Mouse (Mus musculus): ENCODE measurements around the gene Zbtb25. TPM values are rescaled to one million over a fixed set of nuclear protein-coding genes. Genes with fewer than 3 reads are reported as not detected.

Zbtb25 gene
- polyA plus RNA-seq, 1 experiment from 2014 or later, result 13.7 TPM

DNA sequence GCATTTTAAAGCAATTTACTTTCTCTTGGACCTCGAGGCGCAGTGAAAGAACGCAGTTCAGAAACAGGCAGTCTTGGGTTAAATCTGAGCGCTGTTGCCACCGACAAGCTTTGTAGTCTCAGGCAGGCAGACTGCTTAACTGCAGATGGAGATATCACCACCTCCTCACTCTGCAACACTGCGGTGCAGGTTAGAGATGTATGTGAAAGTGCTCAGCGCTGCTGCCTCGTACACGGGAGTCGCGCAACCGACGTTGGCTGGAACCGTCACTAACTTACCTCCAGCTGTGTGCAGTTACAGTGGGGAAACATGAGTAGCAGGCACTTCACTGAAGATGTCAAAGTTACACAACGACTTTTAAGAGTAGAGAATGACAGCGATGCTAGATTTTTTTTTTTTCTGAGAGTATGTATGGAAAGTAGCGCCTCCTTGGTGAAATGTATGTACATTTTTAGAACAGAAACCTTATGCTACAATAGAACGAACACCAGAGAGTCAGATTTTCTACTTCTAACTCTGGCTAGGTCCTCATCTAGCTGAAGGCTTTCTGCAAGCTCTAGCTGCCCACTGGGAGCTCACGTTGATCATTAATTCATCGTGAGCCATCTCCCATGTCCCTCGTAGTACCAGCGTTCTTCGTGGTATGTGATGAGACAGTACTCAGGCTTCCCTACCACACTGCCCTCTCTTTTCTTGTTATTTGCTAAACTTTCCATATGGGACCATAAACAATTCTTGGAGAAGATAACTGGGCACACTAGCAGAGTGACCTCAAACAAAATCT is 42.8 kb downstream of the Zbtb25 start:
- Histone ChIP-seq H3K4me3 (replicated peaks) (no peak overlapping the region), H3K4me1 (peaks cover 8% of the 10 kb centered on the region)

GRCm38 (mm10) chr12:76324679-76325431 is 44.5 kb downstream of the Zbtb25 start, which contains the start of gene Akap5:
TSS of gene Akap5 (plus strand) at chr12:76324891.
- WGBS, result 1% methylated on average over 53 of the region's 53 CpGs
- no peak within 1 kb of the TSS for H3K27ac ChIP-seq
- H3K9me3 ChIP-seq, result no peaks in the 10 kb centered on the region

More for the DNA sequence above, 42.8 kb downstream of the Zbtb25 start:
- Histone ChIP-seq H3K27me3 (replicated peaks) (no peaks in the 10 kb centered on the region), H3K27ac (no peak overlapping the region), H3K9me3 (no peaks in the 10 kb centered on the region), H3K4me2 (no peak overlapping the region), H3K36me3 (no peaks in the 10 kb centered on the region), H3K9ac (no peak overlapping the region)
- no peak for ATAC-seq (ENCODE audit: insufficient read depth, low FRiP score, low read depth)
- 87% methylated on average over 23 of the region's 23 CpGs for WGBS

GRCm38 (mm10) chr12:76318282-76319212 is 50.9 kb downstream of the Zbtb25 start:
- peak; percentile 78 for ATAC-seq (ENCODE audit: insufficient read depth, low FRiP score, low read depth)

More at GRCm38 (mm10) chr12:76324679-76325431, 44.5 kb downstream of the Zbtb25 start, which contains the start of gene Akap5:
- Histone ChIP-seq H3K4me3 (replicated peaks) (peak within 1 kb of the TSS; percentile 55), H3K36me3 (no peaks in the 10 kb centered on the region; the same call in 1 of the 2 replicates), H3K4me1 (peaks cover 8% of the 10 kb centered on the region), H3K4me2 (peak within 1 kb of the TSS; percentile 93), H3K27me3 (replicated peaks) (no peaks in the 10 kb centered on the region), H3K9ac (0 out of 2 replicates have a peak within 1 kb of the TSS, but pooled peaks have one; percentile 7)
- peak; percentile 91 for ATAC-seq (ENCODE audit: insufficient read depth, low FRiP score, low read depth)

DNA sequence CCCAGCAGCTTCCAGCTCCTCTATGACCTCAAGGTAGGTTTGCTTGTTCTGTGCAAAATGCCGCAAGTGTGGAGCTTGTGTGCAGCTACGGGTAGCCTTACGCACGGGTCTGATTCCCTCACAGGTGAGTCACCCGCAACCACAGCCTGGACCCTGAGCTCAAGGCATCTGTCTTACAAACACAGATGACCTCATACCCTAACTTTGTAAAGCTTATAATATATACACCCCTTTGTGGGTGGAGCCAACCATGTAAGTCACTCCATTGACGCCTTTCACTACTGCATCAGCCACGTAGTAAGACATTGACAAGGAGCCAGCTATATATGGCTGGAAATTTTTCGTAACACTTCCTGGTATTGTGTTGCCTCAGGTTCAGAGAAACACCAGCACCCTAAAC is 57.5 kb downstream of the Zbtb25 start:
- peaks cover 23% of the 10 kb centered on the region; the same call in 1 of the 2 replicates for H3K36me3 ChIP-seq
- peaks cover 4% of the 10 kb centered on the region; the same call in 1 of the 2 replicates for H3K4me1 ChIP-seq
- H3K9me3 ChIP-seq, result no peaks in the 10 kb centered on the region
- no peak overlapping the region for H3K4me3 ChIP-seq (replicated peaks)
- H3K9ac ChIP-seq, result no peak overlapping the region
- no peaks in the 10 kb centered on the region for H3K27me3 ChIP-seq (replicated peaks)
- peak; percentile 20; the same call in 1 of the 2 replicates for ATAC-seq (ENCODE audit: insufficient read depth, low FRiP score, low read depth)
- no peak overlapping the region for H3K4me2 ChIP-seq
- 0 out of 2 replicates have a peak overlapping the region, but pooled peaks have one; percentile 16 for H3K27ac ChIP-seq
- 76% methylated on average over 8 of the region's 8 CpGs for WGBS

More at GRCm38 (mm10) chr12:76318282-76319212, 50.9 kb downstream of the Zbtb25 start:
- H3K27me3 ChIP-seq (replicated peaks), result no peaks in the 10 kb centered on the region
- H3K9me3 ChIP-seq, result no peaks in the 10 kb centered on the region
- H3K4me3 ChIP-seq (replicated peaks), result no peak overlapping the region
- 14% methylated on average over 9 of the region's 9 CpGs for WGBS
- H3K4me1 ChIP-seq, result peaks cover 7% of the 10 kb centered on the region; the same call in 1 of the 2 replicates
- no peak overlapping the region for H3K9ac ChIP-seq
- H3K36me3 ChIP-seq, result peaks cover 9% of the 10 kb centered on the region
- peak overlapping the region; percentile 73 for H3K27ac ChIP-seq
- no peak overlapping the region for H3K4me2 ChIP-seq

DNA sequence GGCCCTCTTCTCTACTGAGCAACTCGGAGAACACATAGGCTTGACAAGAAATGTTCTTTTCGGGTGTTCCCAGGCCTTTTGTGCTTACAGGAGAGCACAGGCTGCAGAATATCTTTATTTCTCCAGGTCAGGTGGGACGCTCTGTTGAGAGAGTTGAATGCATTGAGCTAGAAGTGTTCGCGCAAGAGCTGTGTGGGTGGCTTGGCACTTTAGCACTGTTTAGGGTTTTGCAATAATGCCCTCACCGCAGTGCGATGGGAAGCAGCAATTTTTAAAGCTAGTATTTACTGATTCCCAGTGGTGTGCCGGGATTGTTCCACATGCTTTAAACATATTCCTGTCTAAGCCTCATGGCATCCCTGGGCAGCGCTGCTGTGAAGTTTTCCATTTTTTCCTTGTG is 58.2 kb downstream of the Zbtb25 start:
- peaks cover 23% of the 10 kb centered on the region; the same call in 1 of the 2 replicates for H3K36me3 ChIP-seq
- H3K9me3 ChIP-seq, result no peaks in the 10 kb centered on the region
- no peak for ATAC-seq (ENCODE audit: insufficient read depth, low FRiP score, low read depth)

GRCm38 (mm10) chr12:76310633-76311032 is 58.8 kb downstream of the Zbtb25 start:
- Histone ChIP-seq H3K4me3 (replicated peaks) (no peak overlapping the region), H3K9me3 (no peaks in the 10 kb centered on the region), H3K27me3 (replicated peaks) (no peaks in the 10 kb centered on the region), H3K27ac (no peak overlapping the region; the same call in 1 of the 2 replicates), H3K4me1 (peaks cover 4% of the 10 kb centered on the region; the same call in 1 of the 2 replicates), H3K9ac (no peak overlapping the region), H3K36me3 (peaks cover 26% of the 10 kb centered on the region; the same call in 1 of the 2 replicates), H3K4me2 (no peak overlapping the region)
- WGBS, result 65% methylated on average over 6 of the region's 6 CpGs
- no peak for ATAC-seq (ENCODE audit: insufficient read depth, low FRiP score, low read depth)

More for the DNA sequence above, 58.2 kb downstream of the Zbtb25 start:
- 81% methylated on average over 9 of the region's 9 CpGs for WGBS
- H3K27ac ChIP-seq, result peak overlapping the region; percentile 16; the same call in 1 of the 2 replicates
- no peak overlapping the region for H3K4me2 ChIP-seq
- H3K27me3 ChIP-seq (replicated peaks), result no peaks in the 10 kb centered on the region
- peaks cover 4% of the 10 kb centered on the region; the same call in 1 of the 2 replicates for H3K4me1 ChIP-seq
- no peak overlapping the region for H3K9ac ChIP-seq
- no peak overlapping the region for H3K4me3 ChIP-seq (replicated peaks)

DNA sequence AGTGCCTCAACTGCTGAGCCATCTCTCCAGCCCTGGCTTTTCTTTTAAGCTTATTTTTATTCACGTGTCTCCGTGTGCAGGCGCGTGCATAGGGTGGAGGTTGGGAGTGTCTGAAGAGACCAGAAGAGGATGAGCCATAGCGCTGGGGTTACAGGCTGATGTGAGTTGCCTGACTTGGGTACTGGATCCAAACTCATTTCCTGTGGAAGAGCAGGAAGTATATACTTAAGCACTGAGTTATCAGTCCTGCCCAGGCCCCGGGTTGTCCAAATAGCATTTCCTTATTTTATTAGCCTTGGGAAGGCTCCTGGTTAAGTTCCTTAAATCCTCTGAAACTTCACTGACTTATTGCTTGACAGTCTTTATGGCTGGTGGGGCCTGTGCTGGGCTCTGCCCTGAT is 59.4 kb downstream of the Zbtb25 start:
- ATAC-seq (ENCODE audit: insufficient read depth, low FRiP score, low read depth), result no peak
- Histone ChIP-seq H3K36me3 (peaks cover 24% of the 10 kb centered on the region; the same call in 1 of the 2 replicates), H3K27ac (0 out of 2 replicates have a peak overlapping the region, but pooled peaks have one; percentile 0), H3K9me3 (no peaks in the 10 kb centered on the region), H3K9ac (no peak overlapping the region), H3K4me2 (no peak overlapping the region), H3K27me3 (replicated peaks) (no peaks in the 10 kb centered on the region), H3K4me1 (peaks cover 4% of the 10 kb centered on the region; the same call in 1 of the 2 replicates), H3K4me3 (replicated peaks) (no peak overlapping the region)
- 70% methylated on average over 6 of the region's 6 CpGs for WGBS

DNA sequence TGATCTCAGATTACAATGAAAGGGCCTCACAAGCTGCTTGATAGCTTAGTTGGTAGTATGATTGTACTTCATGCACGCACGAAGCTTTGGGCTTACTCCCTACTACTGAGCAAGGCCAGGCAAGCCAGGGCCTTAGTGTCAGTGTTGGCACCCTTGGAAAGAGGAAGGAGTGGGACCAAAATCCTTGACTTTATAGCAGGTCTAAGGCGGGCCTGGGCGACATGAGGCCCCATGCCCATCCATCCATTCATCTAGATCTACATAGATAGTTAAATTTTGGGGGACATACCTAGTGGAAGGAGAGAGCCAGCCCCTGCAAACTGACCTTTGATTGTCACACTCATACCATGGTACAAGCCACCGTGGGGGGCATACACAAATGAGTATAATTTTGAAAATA is 61.0 kb downstream of the Zbtb25 start:
- Histone ChIP-seq H3K4me1 (peaks cover 4% of the 10 kb centered on the region; the same call in 1 of the 2 replicates), H3K27me3 (replicated peaks) (no peaks in the 10 kb centered on the region), H3K27ac (peak overlapping the region; percentile 83; the same call in 1 of the 2 replicates), H3K36me3 (peaks cover 21% of the 10 kb centered on the region; the same call in 1 of the 2 replicates), H3K4me2 (no peak overlapping the region), H3K4me3 (replicated peaks) (no peak overlapping the region), H3K9me3 (no peaks in the 10 kb centered on the region), H3K9ac (no peak overlapping the region)
- WGBS, result 82% methylated on average over 5 of the region's 5 CpGs
- no peak for ATAC-seq (ENCODE audit: insufficient read depth, low FRiP score, low read depth)

DNA sequence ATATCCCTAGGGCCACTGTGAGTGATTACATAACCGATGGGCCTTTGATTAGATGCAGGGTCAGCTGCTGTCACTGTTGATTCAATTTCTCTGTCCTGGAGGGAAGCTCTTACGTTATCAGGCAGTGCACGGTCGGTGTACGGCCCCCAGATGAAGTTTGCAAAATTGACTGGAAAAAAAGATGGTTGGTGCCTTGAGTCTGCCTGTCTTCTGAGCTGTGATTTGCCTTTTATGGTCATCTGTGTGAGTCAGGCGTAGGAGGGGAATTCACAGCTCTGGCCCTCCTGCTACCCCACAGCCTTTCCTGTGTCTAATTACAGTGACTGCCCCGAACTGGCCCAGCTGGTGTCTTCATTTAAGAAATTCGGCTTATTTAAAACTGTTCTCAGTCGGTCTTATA is 61.4 kb downstream of the Zbtb25 start:
- WGBS, result 30% methylated on average over 9 of the region's 9 CpGs
- H3K4me2 ChIP-seq, result no peak overlapping the region

DNA sequence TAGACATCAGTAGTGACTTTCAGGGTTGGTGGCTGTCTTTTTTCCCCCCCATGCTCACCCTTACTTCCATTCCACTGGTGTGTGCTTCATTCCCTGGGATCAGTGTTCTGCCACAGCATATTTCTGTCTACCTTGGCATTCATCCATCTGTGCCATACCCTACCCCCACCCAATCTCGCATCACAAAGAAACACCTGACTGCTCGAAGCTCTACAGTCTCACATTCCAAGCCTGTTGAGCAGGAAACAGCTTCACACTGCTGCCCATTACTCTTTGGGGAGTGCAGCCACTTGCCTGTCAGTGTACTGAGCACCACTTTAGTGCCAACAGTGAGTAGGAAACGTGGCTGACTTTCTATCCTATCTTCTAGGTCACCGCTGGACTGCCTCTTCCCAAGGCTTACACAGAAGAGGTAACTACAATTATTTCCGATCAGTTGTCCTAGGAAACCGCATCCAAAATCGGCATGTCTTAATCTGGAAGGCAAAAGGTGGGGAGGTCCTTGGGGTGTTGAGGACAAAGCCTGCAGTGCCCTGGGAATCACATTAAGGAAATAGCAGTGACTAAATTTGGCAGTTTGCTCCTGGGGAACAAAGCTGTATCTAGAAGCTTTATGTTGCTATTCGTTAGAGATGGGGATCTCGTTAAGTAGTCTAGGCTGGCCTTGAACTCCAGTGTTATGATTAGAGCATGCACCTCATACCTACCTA is 62.4 kb downstream of the Zbtb25 start:
- WGBS, result 80% methylated on average over 9 of the region's 9 CpGs
- no peaks in the 10 kb centered on the region for H3K9me3 ChIP-seq
- no peak overlapping the region for H3K4me3 ChIP-seq (replicated peaks)
- H3K9ac ChIP-seq, result no peak overlapping the region
- H3K27ac ChIP-seq, result peak overlapping the region; percentile 83; the same call in 1 of the 2 replicates
- peaks cover 27% of the 10 kb centered on the region for H3K36me3 ChIP-seq
- H3K27me3 ChIP-seq (replicated peaks), result no peaks in the 10 kb centered on the region
- ATAC-seq (ENCODE audit: insufficient read depth, low FRiP score, low read depth), result no peak
- H3K4me1 ChIP-seq, result peaks cover 4% of the 10 kb centered on the region; the same call in 1 of the 2 replicates
- H3K4me2 ChIP-seq, result no peak overlapping the region

More for the DNA sequence above, 61.4 kb downstream of the Zbtb25 start:
- Histone ChIP-seq H3K4me3 (replicated peaks) (no peak overlapping the region), H3K9me3 (no peaks in the 10 kb centered on the region), H3K27ac (peak overlapping the region; percentile 83), H3K4me1 (peaks cover 4% of the 10 kb centered on the region; the same call in 1 of the 2 replicates), H3K27me3 (replicated peaks) (no peaks in the 10 kb centered on the region), H3K36me3 (peaks cover 23% of the 10 kb centered on the region), H3K9ac (no peak overlapping the region)
- peak; percentile 56; the same call in 1 of the 2 replicates for ATAC-seq (ENCODE audit: insufficient read depth, low FRiP score, low read depth)

Measured in stomach, embryonic 15.5 days (tissue).